Mouse (Mus musculus) erythroblast, embryonic 14.5 days (primary cell): ENCODE data around the gene Ptpre. TPM values are rescaled to one million over a fixed set of nuclear protein-coding genes. Genes with fewer than 3 reads are reported as not detected.

Experiments
- H3K27me3 ChIP-seq: 2 replicates; pipeline ENCODE4 v1.6.1; 2012; ENCODE audit warnings: inconsistent platforms; ENCODE audit not compliant: control insufficient read depth
- H3K36me3 ChIP-seq: 2 replicates; pipeline ENCODE4 v1.6.1; 2012; ENCODE audit warnings: mild to moderate bottlenecking, inconsistent platforms; ENCODE audit not compliant: control insufficient read depth
- H3K4me1 ChIP-seq: 2 replicates; pipeline ENCODE4 v1.6.1; 2012; ENCODE audit warnings: inconsistent platforms; ENCODE audit not compliant: control insufficient read depth
- H3K4me3 ChIP-seq: replicated peaks from 2 replicates; pipeline ENCODE3; 2012; ENCODE audit warnings: moderate library complexity, mild to moderate bottlenecking, inconsistent platforms
- H3K9me3 ChIP-seq: 2 replicates; pipeline ENCODE4 v1.6.1; 2012; ENCODE audit warnings: low read length, inconsistent platforms, mixed read lengths; ENCODE audit not compliant: control insufficient read depth
- GATA1 ChIP-seq: IDR thresholded peaks from 2 replicates; pipeline ENCODE4 v1.6.1; 2012; ENCODE audit warnings: low read length, inconsistent platforms, mixed read lengths
- TAL1 ChIP-seq: IDR thresholded peaks from 3 replicates; pipeline ENCODE4 v1.6.1; 2012; ENCODE audit warnings: low read length, inconsistent platforms, mixed read lengths
- polyA plus RNA-seq: library from polyadenylated mRNA; stranded (reverse); fragments of >175 nt; gene quantifications from 2 replicates; pipeline ENCODE4 v1.2.3, GENCODE M21; 2012

Gene Ptpre
- polyA plus RNA-seq, 1 experiment: 0.01 TPM

DNA sequence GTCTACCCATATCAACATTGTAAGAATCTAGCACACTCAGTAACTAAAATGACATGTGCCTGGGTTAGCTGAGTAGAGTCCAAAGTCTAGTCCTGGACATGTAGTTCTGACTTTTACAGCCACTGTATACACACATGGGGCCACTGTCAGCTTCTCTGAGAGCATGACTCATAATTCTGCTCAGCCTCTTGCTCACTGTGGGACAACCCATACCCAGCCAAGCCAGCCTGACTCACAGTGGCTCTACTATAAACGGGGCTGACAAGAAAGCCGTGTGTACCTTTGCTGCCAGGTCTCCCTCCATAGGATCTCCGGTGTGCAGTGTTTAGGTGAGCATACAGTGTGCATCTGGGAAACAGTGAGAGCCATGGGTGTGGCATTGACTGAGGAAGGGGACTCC lies 28.0 kb upstream of the Ptpre start:
- Histone ChIP-seq H3K36me3 (no peaks in the 10 kb centered on the region), H3K9me3 (no peaks in the 10 kb centered on the region), H3K27me3 (no peaks in the 10 kb centered on the region), H3K4me1 (no peaks in the 10 kb centered on the region), H3K4me3 (no peak overlapping the region)
- TF ChIP-seq GATA1: no peak

GRCm38 (mm10) chr7:135510431-135510830 lies 26.9 kb upstream of the Ptpre start:
- TF ChIP-seq GATA1 (no peak), TAL1 (no peak)
- Histone ChIP-seq H3K4me1 (no peaks in the 10 kb centered on the region), H3K27me3 (no peaks in the 10 kb centered on the region), H3K4me3 (no peak overlapping the region), H3K36me3 (no peaks in the 10 kb centered on the region), H3K9me3 (no peaks in the 10 kb centered on the region)

- no peaks in the 10 kb centered on the region for H3K4me1 ChIP-seq
- TF ChIP-seq TAL1 (no peak), GATA1 (no peak)
- no peaks in the 10 kb centered on the region for H3K36me3 ChIP-seq
- H3K4me3 ChIP-seq: no peak overlapping the region
- H3K9me3 ChIP-seq: no peaks in the 10 kb centered on the region
- no peaks in the 10 kb centered on the region for H3K27me3 ChIP-seq
These were observed 25.6 kb upstream of the Ptpre start for GRCm38 (mm10) chr7:135511723-135512122.

DNA sequence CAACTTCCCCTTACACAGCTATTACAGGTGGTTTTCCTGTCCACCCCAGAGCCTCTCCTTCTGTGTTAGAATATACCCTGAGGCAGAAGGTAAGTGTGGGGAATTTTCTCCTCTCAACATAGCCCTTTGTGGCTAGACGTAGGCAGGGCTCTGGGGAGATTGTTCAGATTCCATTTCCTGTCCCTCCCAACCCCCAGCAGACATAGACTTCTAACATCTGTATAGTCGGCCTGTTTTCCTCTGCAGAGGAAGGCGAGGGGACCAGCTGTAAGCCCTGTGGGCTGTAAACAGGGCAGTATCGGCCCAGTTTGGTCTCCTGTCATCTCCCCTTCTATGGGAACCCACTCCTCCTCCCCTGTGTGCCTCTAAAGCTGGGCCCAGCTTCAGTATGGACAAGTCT lies 20.1 kb upstream of the Ptpre start:
- Histone ChIP-seq H3K27me3 (no peaks in the 10 kb centered on the region), H3K4me1 (no peaks in the 10 kb centered on the region), H3K4me3 (no peak overlapping the region), H3K36me3 (no peaks in the 10 kb centered on the region), H3K9me3 (no peaks in the 10 kb centered on the region)
- TF ChIP-seq TAL1 (no peak), GATA1 (no peak)

DNA sequence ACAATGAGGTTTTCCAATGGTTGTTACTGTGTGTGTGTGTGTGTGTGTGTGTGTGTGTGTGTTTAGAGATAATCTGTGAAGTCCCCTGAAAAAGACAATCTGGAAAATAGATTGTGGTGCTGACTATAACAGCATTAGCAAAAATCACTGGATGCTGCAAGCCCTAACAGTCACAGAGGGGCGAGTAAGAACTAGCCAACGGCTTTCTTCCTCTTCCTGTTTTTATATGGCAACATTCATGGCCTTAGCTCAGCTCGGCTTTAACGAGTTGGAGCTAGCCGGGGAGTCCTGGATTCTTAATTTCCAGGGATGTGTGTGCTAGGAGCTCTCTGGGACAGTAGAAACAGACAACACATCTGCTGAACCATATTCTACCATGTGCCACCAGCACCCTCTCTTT lies 17.0 kb upstream of the Ptpre start:
- H3K9me3 ChIP-seq: no peaks in the 10 kb centered on the region
- TF ChIP-seq GATA1 (no peak), TAL1 (no peak)
- H3K4me3 ChIP-seq: no peak overlapping the region
- H3K36me3 ChIP-seq: no peaks in the 10 kb centered on the region
- no peaks in the 10 kb centered on the region for H3K27me3 ChIP-seq
- no peaks in the 10 kb centered on the region for H3K4me1 ChIP-seq

DNA sequence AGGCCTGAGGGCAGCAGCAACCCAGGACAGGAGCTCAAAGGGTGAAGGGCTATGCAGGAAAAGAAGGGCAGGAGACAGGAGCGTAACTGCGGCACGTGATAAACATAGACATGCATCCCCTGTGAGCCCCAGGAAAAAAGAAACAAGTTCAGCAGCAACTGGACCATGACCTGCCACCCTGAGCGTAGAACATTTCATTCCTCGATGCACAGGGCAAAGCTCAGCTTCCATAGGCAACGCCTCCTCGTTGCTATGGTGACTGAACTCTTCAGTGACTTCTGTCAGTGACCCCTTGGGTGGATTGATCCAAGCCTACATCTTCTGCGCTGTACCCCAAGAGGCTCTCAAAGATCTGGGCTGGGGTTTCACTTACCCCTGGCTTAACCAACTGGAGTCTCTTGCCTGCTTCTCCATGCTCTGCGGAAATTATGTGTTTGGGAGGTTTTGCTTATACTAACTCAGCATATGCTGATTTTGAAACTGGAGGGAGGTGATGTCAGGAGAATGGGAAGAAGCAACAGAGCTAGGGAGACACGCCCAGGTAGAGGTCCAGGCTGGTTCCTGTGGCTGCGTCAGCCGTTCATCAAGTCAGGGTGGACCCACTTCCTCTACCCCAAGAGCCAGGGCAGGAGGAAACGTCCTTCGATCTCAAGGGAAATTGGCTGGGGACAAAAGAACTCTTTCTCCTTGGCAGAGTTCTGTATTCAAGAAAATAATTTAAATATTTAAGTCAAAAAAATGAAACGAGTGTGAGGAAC lies 15.3 kb upstream of the Ptpre start:
- Histone ChIP-seq H3K4me1 (no peaks in the 10 kb centered on the region), H3K4me3 (no peak overlapping the region), H3K9me3 (no peaks in the 10 kb centered on the region), H3K27me3 (no peaks in the 10 kb centered on the region), H3K36me3 (no peaks in the 10 kb centered on the region)
- TF ChIP-seq TAL1 (no peak), GATA1 (no peak)

- no peaks in the 10 kb centered on the region for H3K27me3 ChIP-seq
- no peaks in the 10 kb centered on the region for H3K36me3 ChIP-seq
- H3K9me3 ChIP-seq: no peaks in the 10 kb centered on the region
- H3K4me1 ChIP-seq: no peaks in the 10 kb centered on the region
- H3K4me3 ChIP-seq: no peak overlapping the region
- TF ChIP-seq GATA1: no peak
- no peak for TF ChIP-seq TAL1
These were observed 13.3 kb upstream of the Ptpre start for GRCm38 (mm10) chr7:135523981-135524380.

GRCm38 (mm10) chr7:135524424-135524967 lies 12.8 kb upstream of the Ptpre start:
- Histone ChIP-seq H3K4me3 (no peak overlapping the region), H3K36me3 (no peaks in the 10 kb centered on the region), H3K27me3 (no peaks in the 10 kb centered on the region), H3K9me3 (no peaks in the 10 kb centered on the region), H3K4me1 (no peaks in the 10 kb centered on the region)
- TF ChIP-seq TAL1: no peak

DNA sequence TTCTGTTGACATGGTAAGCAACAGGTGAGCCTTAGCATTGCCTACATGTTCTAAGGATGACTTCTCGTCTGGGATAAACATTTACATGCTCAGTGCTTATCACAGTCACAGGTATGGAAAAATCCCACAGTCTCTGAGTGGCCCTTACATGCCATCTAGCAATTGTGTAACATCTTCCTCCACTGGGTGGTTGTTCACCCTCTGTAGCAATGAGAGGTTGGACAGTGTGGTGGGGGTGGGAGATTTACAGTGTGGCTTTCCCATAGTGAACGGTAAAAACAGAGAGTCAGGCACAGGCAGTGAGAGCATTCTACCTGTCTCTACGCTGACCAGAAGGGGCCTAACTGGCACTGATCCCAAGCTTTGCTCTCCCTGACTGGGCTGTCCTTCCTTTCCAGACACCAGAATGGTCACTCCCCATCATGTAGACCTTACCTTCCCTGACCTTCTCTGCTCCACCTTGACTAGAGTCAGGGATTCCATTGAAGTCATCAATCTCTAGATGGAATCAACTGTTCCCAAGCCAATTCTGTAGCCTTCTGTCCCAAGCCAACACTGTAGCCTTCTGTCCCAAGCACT lies 10.6 kb upstream of the Ptpre start:
- no peaks in the 10 kb centered on the region for H3K4me1 ChIP-seq

More for the DNA sequence above, 10.6 kb upstream of the Ptpre start:
- Histone ChIP-seq H3K4me3 (no peak overlapping the region), H3K27me3 (no peaks in the 10 kb centered on the region), H3K9me3 (no peaks in the 10 kb centered on the region), H3K36me3 (no peaks in the 10 kb centered on the region)
- TF ChIP-seq GATA1 (no peak), TAL1 (no peak)
